Mouse (Mus musculus): ENCODE measurements at regions not wholly inside any gene's neighbourhood (a gene's known extent, or its start where the extent isn't known, plus 50 kb on each side); places are given as distances from the start of the nearest gene placed in this dataset.
A peak's percentile ranks its signal among the peaks of the same experiment; 100 is the strongest.
"Not testable (repeated sequence)": the region's sequence is repeated elsewhere in the genome, so short reads cannot be mapped to it uniquely, and the experiment has no call there.

- DNase-seq (ENCODE audit: low read depth, low spot score) = no peak
Measured at GRCm38 (mm10) chr10:15046285-15046684, 328.3 kb upstream of the Gje1 start.

DNA sequence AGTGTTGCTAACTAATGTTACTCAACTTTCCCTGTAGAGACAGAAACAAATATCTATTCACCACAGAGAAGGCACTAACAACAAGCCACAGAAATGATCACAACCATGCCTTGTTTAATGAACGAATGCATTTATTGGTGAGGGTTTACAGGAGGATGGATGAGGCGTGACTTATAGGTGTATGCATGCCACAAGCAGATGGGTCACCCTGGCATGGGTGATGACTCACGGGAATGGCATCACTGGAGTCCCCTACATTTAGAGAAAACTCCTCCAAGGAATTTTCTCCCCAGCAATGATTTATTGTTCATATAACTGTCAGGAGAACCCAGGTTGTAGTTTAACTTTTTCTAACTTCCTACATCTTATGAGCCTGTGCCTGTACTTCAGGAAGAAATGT lies 319.6 kb upstream of the Gje1 start:
- DNase-seq (ENCODE audit: low read depth, low spot score) = no peak

- no peak for DNase-seq (ENCODE audit: low read depth, low spot score)
Measured at GRCm38 (mm10) chr10:15031517-15031916, 313.5 kb upstream of the Gje1 start.

GRCm38 (mm10) chr10:15029151-15029550 lies 311.1 kb upstream of the Gje1 start:
- no peak for DNase-seq (ENCODE audit: low read depth, low spot score)

DNA sequence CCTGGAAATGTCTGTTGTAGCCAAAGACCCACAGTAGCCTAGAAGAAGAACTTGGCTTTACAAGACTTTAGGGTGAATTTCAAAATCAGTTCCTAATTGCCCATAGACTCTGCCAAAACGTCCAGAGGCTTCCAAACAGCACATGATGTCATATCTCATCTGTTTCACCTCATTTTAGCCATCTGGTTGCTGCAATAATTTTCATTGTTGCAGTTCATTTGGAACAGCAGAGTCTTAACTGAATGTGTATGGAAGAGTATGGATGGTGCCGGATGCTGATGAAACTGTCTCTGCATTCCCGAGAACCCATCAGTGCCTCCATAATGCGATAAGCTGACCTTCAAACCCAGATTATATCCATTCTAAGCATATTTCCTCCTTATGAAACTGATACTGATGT lies 295.9 kb upstream of the Gje1 start:
- DNase-seq (ENCODE audit: low read depth, low spot score) = no peak

DNA sequence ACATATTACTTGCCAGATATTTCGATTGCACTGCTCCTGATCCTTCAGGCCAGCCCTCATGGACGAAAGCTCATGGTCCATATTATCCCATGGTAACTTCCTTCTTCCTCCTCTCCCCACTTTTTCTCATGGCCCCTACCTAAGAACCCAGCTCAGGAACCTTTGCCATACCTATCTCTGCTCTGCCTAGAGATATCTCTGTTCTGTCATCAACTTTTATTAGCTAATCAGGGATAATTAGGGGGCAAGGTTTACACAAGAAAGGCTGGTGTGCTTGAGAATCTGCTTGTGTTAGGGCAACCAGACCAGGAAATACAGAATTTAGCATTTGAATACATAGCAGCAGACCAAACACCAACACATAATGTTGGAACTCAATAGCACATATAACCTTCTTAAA lies 278.4 kb upstream of the Gje1 start:
- no peak for DNase-seq (ENCODE audit: low read depth, low spot score)

DNA sequence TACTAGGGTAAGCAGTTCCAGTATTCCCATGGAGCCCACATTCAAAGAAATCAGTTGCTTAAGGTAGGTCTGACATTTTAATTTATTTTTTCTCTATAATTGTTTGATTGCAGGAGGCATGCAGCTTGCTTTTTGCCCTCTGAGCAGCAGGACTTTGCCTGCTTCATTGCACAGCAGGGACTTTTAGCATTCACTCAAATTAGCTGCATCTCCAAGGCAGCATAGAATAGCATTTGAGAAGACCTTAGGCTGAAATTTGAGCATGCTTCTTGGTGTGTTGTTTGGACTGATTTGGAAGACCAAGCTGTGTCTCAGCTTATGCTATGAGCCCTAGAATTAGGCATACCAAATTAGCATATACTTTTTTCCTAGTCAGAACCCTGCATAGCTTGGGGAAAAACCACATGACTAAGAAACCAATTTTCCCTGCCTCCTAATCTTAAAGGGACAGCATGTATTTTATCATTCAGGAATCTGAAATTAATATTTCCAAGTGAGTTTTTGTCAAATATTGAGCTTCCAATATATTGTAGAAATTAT lies 271.7 kb upstream of the Gje1 start:
- no peak for DNase-seq (ENCODE audit: low read depth, low spot score)

DNA sequence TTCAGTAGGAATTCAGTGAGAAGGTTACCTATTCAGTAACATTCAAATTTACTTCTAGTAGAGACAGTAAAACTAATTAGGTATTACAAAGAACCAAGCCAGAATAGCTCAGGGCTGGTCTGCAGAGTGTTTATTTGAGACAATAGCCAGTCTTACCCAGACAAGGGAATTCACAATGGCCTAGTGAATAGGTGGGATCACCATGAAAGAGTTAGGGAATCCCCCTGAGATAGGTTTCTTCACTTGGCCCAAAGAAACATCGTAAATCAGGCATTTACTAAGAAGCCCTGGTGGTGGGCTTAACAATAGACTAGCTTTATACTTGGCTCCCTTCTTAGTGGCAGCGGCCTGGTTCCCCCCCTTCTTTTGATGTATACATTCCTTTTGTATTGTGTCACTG lies 268.6 kb upstream of the Gje1 start:
- DNase-seq (ENCODE audit: low read depth, low spot score) = not testable (repeated sequence)

DNA sequence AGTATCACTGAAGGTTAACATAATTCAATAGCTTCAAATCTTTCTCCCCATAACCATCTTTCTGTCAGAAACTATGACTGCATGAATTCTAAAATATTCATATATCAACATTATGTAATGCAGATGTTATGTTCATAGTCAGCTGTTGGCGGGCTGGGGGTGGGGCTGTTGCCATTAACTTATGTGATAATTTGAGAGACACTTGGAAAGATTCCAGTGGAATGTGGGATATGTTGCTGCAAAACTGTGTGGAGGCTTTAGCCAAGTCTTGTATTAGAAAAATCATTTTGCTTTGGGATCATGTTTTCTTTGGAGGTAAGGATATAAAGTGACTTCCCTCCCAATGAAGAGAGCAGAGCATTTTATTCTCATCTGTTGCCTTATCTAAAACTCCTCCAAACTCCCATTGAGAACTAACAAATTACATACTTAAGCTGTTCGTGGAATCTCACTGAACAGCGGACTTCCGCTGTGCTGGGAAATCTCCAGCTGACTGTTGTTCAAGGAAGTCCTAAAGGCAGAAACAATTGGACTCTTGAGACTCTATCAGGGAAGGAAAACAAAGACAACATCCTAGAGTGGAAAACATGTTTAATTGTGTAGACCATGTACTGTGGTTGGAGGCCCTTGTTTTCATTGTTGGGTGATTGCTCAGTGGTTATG lies 260.2 kb upstream of the Gje1 start:
- DNase-seq (ENCODE audit: low read depth, low spot score) = peak; percentile 23

DNA sequence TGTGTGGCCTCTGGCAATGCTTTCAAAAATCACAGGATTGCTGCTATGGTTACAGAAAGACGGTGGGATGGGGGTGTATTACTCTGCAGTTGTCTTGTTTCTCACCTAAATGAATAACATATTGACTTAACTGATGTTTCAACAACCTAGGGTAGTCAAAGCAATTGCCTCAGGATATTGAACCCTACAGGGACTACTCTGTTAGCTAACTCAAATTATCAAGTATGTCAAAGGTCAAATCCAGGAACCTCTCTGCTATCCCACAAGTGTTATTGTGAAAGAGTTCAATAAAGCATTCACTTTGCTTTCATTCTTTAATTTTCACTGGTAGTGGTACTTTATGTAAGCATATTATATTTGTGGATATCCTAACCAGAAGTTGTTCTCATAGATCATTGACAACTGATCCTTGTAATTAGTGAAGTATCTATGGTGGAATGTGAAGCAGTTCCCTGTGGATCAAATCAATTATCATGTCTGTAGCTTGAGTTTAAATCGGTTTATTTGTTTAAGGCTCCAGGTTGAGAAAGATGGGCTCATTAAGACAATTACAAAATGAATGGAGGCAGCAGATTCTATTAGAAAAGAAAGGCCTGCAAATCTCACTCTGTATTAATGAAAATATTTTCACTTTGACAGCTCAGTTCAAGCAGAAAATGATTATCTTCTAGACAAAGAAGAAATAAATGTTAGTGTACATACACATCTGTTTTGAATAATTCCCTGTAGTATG lies 259.4 kb upstream of the Gje1 start:
- peak; percentile 1 for DNase-seq (ENCODE audit: low read depth, low spot score)

- no peak for DNase-seq (ENCODE audit: low read depth, low spot score)
Measured at GRCm38 (mm10) chr10:14969726-14970125, 251.7 kb upstream of the Gje1 start.

- DNase-seq (ENCODE audit: low read depth, low spot score) = no peak
Measured at GRCm38 (mm10) chr10:14967645-14968044, 249.6 kb upstream of the Gje1 start.

- not testable (repeated sequence) for DNase-seq (ENCODE audit: low read depth, low spot score)
Measured at GRCm38 (mm10) chr10:14966771-14967170, 248.8 kb upstream of the Gje1 start.

GRCm38 (mm10) chr10:14952899-14953478 lies 235.0 kb upstream of the Gje1 start:
- DNase-seq (ENCODE audit: low read depth, low spot score) = no peak

DNA sequence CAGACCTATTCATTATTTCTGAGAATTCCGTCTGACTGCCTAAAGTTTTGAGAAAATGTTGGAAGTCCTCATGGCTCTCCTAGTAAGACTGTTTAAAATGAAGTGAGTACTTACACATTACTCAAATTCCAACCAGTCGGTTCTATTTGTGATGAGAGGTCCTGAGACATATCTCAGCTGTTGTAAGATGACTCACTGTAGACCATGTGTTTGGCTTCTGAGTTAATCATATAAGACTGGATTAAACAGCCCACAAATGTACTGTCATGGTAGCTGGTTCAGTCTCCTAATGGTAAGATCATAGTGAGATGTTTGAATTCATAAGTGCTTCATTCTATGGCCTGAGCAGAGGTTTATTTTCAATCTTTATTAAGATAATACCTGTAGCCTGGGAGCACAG lies 223.9 kb upstream of the Gje1 start:
- DNase-seq (ENCODE audit: low read depth, low spot score) = no peak

All from mesoderm, embryonic 11.5 days (tissue).